ENCODE assay signal across 31 mouse cellular contexts in the genomic region with DNA sequence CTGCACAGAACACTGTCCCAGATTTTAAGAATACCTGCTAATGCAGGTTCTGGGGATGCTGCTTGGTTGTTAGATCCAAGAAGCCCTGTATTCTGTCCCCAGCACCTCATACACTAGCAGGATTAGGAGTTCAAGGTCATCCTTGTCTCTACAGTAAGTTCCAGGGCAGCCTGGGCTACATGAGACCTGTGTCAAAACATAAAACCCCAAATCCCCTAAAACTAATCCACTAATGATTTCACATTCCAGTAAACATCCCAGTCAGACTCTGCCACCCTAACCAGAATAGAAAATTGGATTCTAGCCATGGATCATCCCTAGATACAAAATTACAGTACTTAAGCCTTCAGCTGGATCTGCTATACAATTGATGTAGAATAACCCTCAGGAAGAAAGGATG.
"Had no signal": no experiment of that assay in that cellular context is flagged by ENCODE, and none has a peak within 500 bp of the region (broad histone marks: within the 10 kb centered on the region; RNA-seq: fewer than 3 reads in every experiment).

No protein-coding gene starts in this region.

- H3K9me3 ChIP-seq: limb, embryonic 10.5 days; limb, embryonic 12.5 days; limb, embryonic 13.5 days; limb, embryonic 15.5 days; liver, embryonic 12.5 days; liver, embryonic 13.5 days; liver, embryonic 15.5 days; lung, embryonic 15.5 days; midbrain, embryonic 10.5 days; midbrain, embryonic 12.5 days; midbrain, embryonic 13.5 days; midbrain, embryonic 15.5 days; neural tube, embryonic 12.5 days had no signal

- H3K27ac ChIP-seq: left cerebral cortex, adult 2 months; limb, embryonic 10.5 days; limb, embryonic 12.5 days; limb, embryonic 13.5 days; limb, embryonic 15.5 days; liver, embryonic 12.5 days; liver, embryonic 13.5 days; liver, embryonic 14.5 days; liver, embryonic 15.5 days; lung, embryonic 15.5 days; macrophage; midbrain, embryonic 10.5 days; midbrain, embryonic 12.5 days; midbrain, embryonic 13.5 days; midbrain, embryonic 15.5 days; neural tube, embryonic 12.5 days had no signal

- DNase-seq: left cerebral cortex, postnatal 4 days; liver; liver, embryonic 13.5 days; liver, postnatal 0 days; lung, adult 18-20 months; lung, adult 2 months; lung, embryonic 14.5 days; lung, postnatal 10 days; lung, postnatal 14 days; lung, postnatal 36 days; lung, postnatal 4 days had no signal

- H3K4me2 ChIP-seq: limb, embryonic 12.5 days; limb, embryonic 13.5 days; limb, embryonic 15.5 days; liver, embryonic 11.5 days; liver, embryonic 12.5 days; liver, embryonic 13.5 days; liver, embryonic 15.5 days; lung, embryonic 14.5 days; lung, embryonic 15.5 days; midbrain, embryonic 12.5 days; midbrain, embryonic 13.5 days; midbrain, embryonic 15.5 days; neural tube, embryonic 12.5 days had no signal

- H3K4me1 ChIP-seq: limb, embryonic 10.5 days; limb, embryonic 12.5 days; limb, embryonic 13.5 days; limb, embryonic 15.5 days; liver, embryonic 12.5 days; liver, embryonic 13.5 days; liver, embryonic 15.5 days; lung, embryonic 15.5 days; megakaryocyte, embryonic 14.5 days; midbrain, embryonic 10.5 days; midbrain, embryonic 12.5 days; midbrain, embryonic 13.5 days; midbrain, embryonic 15.5 days; neural tube, embryonic 12.5 days had no signal

- H3K27me3 ChIP-seq: limb, embryonic 12.5 days; limb, embryonic 13.5 days; limb, embryonic 15.5 days; liver, embryonic 12.5 days; liver, embryonic 13.5 days; liver, embryonic 15.5 days; lung, embryonic 15.5 days; megakaryocyte, embryonic 14.5 days; midbrain, embryonic 12.5 days; midbrain, embryonic 13.5 days; midbrain, embryonic 15.5 days; neural tube, embryonic 12.5 days had no signal

- H3K4me3 ChIP-seq: left cerebral cortex, adult 2 months; limb, embryonic 10.5 days; limb, embryonic 12.5 days; limb, embryonic 13.5 days; limb, embryonic 15.5 days; liver, embryonic 12.5 days; liver, embryonic 13.5 days; liver, embryonic 15.5 days; lung, embryonic 15.5 days; megakaryocyte, embryonic 14.5 days; midbrain, embryonic 10.5 days; midbrain, embryonic 12.5 days; midbrain, embryonic 13.5 days; midbrain, embryonic 15.5 days; myocyte; neural tube, embryonic 12.5 days had no signal

- H3K9ac ChIP-seq: limb, embryonic 12.5 days; limb, embryonic 13.5 days; limb, embryonic 15.5 days; liver, embryonic 12.5 days; liver, embryonic 13.5 days; liver, embryonic 14.5 days; liver, embryonic 15.5 days; liver, postnatal 0 days; lung, embryonic 14.5 days; lung, embryonic 15.5 days; midbrain, embryonic 12.5 days; midbrain, embryonic 13.5 days; midbrain, embryonic 15.5 days; neural tube, embryonic 12.5 days had no signal

- H3K36me3 ChIP-seq: limb, embryonic 10.5 days; limb, embryonic 12.5 days; limb, embryonic 13.5 days; limb, embryonic 15.5 days; liver, embryonic 12.5 days; liver, embryonic 13.5 days; liver, embryonic 15.5 days; lung, embryonic 15.5 days; midbrain, embryonic 10.5 days; midbrain, embryonic 12.5 days; midbrain, embryonic 13.5 days; midbrain, embryonic 15.5 days; neural tube, embryonic 12.5 days had no signal

- ATAC-seq: liver, embryonic 12.5 days; liver, postnatal 0 days; lung, postnatal 0 days; midbrain, embryonic 13.5 days; midbrain, embryonic 15.5 days; midbrain, embryonic 16.5 days had no signal
